Mouse (Mus musculus) liver, postnatal 0 days (tissue): ENCODE measurements at regions not wholly inside any gene's neighbourhood (a gene's known extent, or its start where the extent isn't known, plus 50 kb on each side); places are given as distances from the start of the nearest gene placed in this dataset.

Experiments used
- CTCF ChIP-seq: sonication (generic); IDR thresholded peaks from 2 replicates; pipeline ENCODE4 v1.5.1; 2016; ENCODE audit warnings: antibody characterized with exemption, low read depth
- EP300 ChIP-seq: IDR thresholded peaks from 2 replicates; pipeline ENCODE4 v1.6.1; 2016; ENCODE audit warnings: antibody characterized with exemption, low read depth, mild to moderate bottlenecking

DNA sequence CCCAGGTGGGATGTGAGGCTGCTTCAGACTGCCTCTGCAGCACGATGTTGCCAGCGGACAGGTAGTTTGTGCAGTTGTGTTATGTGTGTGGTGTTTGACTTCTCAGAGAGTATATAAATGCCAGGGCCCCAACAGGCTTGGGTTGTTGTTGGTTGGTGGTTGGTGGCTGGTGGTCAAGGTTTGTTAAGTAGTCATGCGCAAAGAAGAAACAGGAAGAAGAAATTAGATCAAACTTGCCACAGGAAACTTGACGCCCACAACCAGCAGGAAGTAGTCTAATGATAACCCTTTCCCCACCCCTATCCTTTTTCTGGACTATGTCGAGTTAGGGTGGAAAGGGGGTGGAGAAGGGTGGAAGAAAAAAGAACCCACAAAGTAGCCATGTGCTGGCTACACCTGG lies 56.2 kb upstream of the Prmt8 start:
- TF ChIP-seq EP300 = no peak
- no peak for TF ChIP-seq CTCF
